Mouse (Mus musculus) cortical plate, adult 2 months (tissue): ENCODE measurements at regions not wholly inside any gene's neighbourhood (a gene's known extent, or its start where the extent isn't known, plus 50 kb on each side); places are given as distances from the start of the nearest gene placed in this dataset.
"Not testable (repeated sequence)": the region's sequence is repeated elsewhere in the genome, so short reads cannot be mapped to it uniquely, and the experiment has no call there.

ENCODE experiments used
- H3K27ac ChIP-seq: fragments of 200-500 bp; 2 replicates; pipeline ENCODE4 v1.5.1; 2012; ENCODE audit warnings: low read length, control low read depth, inconsistent platforms; ENCODE audit not compliant: insufficient read depth
- H3K4me1 ChIP-seq: fragments of 200-500 bp; 2 replicates; pipeline ENCODE4 v1.6.1; 2011; ENCODE audit warnings: low read length; ENCODE audit not compliant: control insufficient read depth, insufficient read depth
- H3K4me3 ChIP-seq: fragments of 200-500 bp; 2 replicates; pipeline ENCODE4 v1.5.1; 2011; ENCODE audit warnings: mild to moderate bottlenecking, low read length, control low read depth; ENCODE audit not compliant: insufficient read depth
- CTCF ChIP-seq: fragments of 200-500 bp; IDR thresholded peaks from 2 replicates; pipeline ENCODE4 v1.5.1; 2011; ENCODE audit warnings: mild to moderate bottlenecking, control low read depth, low read length; ENCODE audit not compliant: insufficient read depth; ENCODE audit errors: extremely low read depth
- POLR2A ChIP-seq: fragments of 200-500 bp; IDR thresholded peaks from 2 replicates; pipeline ENCODE4 v1.6.1; 2011; ENCODE audit warnings: mild to moderate bottlenecking, low read length, control low read depth; ENCODE audit not compliant: insufficient read depth; ENCODE audit errors: extremely low read depth

DNA sequence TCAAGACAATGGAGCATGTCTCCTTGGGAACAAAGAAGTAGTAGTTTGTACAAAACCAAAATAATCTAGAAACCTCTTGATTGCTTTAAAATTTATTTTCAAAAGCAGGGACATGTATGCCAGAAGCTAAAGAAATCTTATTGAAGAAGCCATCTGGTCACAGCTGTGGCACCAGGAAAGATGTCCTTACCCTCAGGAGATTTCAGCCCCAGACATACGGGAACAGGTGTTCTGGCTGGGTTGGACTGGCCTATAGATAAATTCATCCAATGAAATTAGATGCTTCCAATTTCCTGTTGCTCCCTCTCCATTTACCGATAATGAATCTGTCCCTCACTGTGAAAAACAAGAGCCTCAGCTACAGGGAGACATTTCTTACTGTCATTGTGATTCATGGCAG is 366.5 kb downstream of the Epm2a start:
- Histone ChIP-seq H3K27ac (no peak overlapping the region), H3K4me1 (no peaks in the 10 kb centered on the region), H3K4me3 (no peak overlapping the region)
- TF ChIP-seq POLR2A: no peak
- TF ChIP-seq CTCF: no peak

DNA sequence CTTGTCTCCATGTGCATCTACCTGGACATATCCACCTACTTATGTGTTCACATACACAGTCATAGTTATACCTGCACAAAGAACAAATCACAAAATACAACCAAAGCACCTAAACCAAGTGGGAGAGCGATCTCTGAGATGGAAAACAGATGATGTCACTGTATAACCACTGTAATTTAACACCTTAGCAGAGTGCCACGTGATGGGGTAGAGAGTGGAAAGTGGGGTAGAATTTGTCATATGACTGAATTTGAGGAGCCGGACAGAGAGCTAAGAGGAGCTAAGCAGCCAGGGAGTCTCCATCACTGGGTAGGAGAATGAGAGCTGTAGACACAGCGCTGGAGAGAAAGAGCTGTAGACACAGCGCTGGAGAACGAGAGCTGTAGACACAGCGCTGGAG is 381.6 kb downstream of the Epm2a start:
- Histone ChIP-seq H3K4me1 (no peaks in the 10 kb centered on the region), H3K27ac (no peak overlapping the region), H3K4me3 (no peak overlapping the region)
- TF ChIP-seq POLR2A: no peak
- no peak for TF ChIP-seq CTCF

DNA sequence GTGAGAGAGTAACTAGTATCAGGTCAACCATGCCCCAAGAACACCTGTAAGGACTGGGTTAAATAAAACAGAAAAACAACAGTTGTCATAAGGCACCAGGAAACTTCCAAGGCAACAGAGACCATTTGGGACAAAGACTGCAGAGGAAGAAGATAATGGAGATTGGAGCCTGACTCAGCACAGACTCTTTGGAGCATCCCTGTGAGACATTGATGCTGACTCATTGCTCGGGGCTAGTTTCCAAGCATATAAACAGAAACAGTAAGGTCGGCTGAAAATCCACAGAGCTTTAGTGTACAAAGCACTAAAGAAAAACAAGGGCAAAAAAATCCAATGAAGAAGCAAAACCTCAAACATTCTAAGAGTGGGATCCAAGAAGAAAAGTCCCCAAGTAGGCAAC is 386.3 kb downstream of the Epm2a start:
- H3K27ac ChIP-seq: no peak overlapping the region
- TF ChIP-seq POLR2A (no peak), CTCF (no peak)
- no peak overlapping the region for H3K4me3 ChIP-seq
- H3K4me1 ChIP-seq: peaks cover 2% of the 10 kb centered on the region

DNA sequence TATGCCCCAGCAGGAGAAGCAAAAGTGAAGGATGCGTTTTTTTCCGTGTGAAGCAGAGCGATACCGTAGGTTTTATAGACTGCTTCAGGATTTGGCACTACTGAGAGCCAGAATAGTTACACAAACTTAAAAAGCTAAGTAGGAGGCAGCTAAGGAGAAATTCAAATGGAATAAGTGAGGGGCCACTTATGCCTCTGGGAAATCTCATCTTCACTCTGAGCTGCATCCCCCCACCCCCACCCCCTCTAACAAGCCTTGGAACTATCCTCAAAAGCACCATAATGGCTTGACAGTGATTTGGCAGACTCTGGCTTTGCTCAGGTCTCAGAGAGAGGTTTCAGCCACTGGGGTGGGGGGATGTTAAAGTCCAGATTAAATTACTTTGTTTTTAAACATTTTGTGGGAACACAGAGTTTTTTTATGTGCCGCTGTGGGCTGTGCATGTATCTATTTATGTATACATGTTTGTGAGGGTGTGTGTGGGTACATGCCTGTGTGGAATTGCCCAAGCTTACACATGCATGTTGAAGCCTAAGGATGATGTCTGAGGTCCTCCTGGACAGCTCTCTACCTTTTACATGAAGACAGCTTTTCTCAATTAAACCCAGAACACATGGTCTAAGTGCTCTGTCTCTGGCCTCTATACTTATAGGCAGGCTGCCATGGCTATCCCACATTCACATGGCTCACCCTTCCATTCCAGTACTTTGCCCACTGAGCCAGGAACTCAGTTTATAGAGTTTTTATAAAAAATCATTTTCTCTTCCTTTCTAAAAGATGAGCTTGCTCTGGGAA is 396.6 kb downstream of the Epm2a start:
- Histone ChIP-seq H3K4me3 (no peak overlapping the region), H3K4me1 (peaks cover 4% of the 10 kb centered on the region; the same call in 1 of the 2 replicates), H3K27ac (no peak overlapping the region)
- TF ChIP-seq CTCF (no peak), POLR2A (no peak)

DNA sequence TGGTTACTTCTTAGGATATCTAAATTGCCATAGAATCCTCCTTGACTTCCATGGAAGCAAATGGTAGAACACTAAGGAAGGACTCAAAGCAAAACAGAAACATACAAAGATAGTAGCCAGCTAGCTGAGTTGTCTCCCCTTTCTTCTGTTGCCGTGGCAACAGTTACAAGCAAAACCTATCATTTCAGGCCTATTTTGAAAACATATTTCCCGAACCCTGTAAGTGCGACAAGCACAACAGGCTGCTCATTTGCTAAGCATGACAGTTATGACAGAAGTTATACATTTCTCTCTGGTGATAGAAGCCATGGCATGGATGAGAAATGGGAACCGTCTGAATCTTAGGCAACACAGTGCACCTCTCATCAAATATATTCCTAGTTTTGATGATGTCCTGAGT is 402.4 kb downstream of the Epm2a start:
- Histone ChIP-seq H3K27ac (no peak overlapping the region), H3K4me1 (no peaks in the 10 kb centered on the region), H3K4me3 (no peak overlapping the region)
- TF ChIP-seq POLR2A (no peak), CTCF (no peak)

DNA sequence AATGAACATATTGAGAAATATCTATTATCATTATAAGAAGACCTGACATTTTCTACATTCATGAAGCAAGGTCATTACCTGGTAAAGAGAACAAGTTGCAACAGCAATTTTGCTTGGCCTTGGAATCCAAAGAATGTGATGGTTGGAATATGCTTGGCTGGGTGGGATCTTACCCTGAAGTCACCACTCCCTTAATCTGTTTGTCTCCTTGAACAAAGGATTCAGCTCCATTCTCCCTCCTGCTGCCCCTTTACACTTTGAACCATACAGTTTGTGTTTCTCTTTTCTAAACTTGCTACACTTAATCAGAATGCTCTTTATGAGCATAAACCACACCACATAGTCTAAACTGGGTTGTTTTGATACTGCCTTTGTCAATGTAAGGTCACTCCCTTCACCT is 403.8 kb downstream of the Epm2a start:
- H3K27ac ChIP-seq: no peak overlapping the region
- no peak overlapping the region for H3K4me3 ChIP-seq
- TF ChIP-seq POLR2A: no peak
- no peak for TF ChIP-seq CTCF
- no peaks in the 10 kb centered on the region for H3K4me1 ChIP-seq

DNA sequence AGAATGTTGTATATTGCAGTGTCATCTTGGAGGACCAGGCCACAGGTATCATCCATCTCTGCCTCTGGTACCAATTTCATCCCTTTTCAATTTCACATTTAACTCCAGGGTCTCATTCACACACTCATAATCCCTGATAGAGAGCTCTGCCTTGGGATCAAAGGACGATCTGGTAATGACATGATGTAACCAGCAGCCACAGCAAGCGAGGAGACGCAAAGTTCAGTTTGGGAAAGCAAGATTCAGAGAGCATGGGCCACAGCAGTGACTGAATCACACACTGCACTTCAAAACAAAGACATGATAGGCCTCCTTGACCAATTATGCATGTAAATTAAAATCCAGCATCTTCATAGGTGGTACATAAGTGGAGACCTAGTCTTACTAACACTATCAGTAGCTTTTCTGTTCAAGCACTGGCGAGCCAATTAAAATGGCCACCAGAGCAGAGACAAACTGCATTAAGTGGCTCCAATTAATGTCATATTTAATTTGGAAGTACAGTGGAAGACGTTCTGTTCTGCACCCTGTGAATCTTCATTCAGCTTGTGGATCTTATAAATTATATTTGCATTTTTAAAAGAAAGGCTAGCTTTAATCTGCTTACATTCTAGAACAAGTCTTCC is 412.0 kb downstream of the Epm2a start:
- no peak overlapping the region for H3K27ac ChIP-seq
- TF ChIP-seq POLR2A (no peak), CTCF (no peak)
- H3K4me1 ChIP-seq: no peaks in the 10 kb centered on the region
- no peak overlapping the region for H3K4me3 ChIP-seq

DNA sequence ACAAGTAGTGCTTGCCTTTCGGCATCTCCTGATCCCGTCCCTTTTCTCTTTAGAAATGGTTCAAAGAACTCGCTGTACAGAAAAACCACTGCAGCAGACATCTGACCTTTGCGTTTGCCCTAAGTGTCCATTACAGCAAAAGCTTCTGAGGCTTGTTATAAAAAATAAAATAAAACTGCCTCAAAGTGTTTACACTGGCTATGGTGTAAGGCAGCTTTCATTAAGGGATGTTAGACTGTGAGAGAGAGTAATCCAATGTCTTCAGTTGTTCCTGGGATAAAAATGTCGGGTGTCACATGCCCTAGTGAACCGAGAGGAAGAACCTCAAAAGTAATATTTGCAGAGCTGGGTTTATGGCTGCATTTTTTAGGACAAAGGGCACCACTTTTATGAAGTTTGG is 434.7 kb downstream of the Epm2a start:
- TF ChIP-seq POLR2A: no peak
- no peak for TF ChIP-seq CTCF
- Histone ChIP-seq H3K4me3 (no peak overlapping the region), H3K27ac (no peak overlapping the region), H3K4me1 (no peaks in the 10 kb centered on the region)

DNA sequence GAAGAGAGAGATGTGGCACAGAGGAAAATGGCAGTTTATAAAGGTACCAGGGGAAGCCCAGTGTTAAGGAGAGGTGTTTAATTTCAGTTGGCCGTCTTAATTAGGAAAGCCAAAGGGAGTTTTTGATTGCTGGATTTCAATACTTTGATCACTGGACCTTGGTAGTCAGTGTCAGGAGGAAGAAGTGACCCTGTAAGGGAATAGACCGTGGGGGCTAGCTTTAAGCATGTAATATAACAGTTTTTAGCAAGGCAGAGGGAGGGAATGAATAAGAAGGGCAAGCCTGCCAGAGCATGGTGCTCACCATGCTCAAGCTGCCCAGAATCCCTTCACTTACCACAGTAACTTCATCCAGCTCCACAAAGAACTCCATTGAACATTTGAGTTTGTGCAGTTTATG is 437.1 kb downstream of the Epm2a start:
- Histone ChIP-seq H3K27ac (no peak overlapping the region), H3K4me1 (no peaks in the 10 kb centered on the region), H3K4me3 (no peak overlapping the region)
- TF ChIP-seq POLR2A: no peak
- no peak for TF ChIP-seq CTCF

DNA sequence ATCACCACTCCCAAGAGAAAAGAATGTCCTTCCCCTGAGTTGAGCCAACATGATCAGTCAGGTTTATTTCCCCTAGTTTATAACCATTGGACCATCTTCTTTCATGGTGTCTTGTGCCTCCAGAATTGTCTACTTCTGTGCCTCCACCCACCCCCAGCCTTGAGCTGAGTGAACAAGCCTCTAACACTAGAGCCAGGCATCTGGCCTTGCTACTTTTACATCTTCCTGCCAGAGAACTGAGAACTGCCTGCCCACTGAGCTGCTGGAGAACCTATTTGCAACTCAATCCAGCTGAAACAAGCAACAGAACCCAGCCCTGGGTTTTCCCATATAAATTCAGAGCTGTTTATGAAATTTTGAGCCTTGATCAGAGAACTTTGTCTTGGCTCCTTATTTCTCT is 444.0 kb downstream of the Epm2a start:
- H3K4me1 ChIP-seq: no peaks in the 10 kb centered on the region
- TF ChIP-seq CTCF: no peak
- TF ChIP-seq POLR2A: no peak
- H3K27ac ChIP-seq: no peak overlapping the region
- H3K4me3 ChIP-seq: no peak overlapping the region

DNA sequence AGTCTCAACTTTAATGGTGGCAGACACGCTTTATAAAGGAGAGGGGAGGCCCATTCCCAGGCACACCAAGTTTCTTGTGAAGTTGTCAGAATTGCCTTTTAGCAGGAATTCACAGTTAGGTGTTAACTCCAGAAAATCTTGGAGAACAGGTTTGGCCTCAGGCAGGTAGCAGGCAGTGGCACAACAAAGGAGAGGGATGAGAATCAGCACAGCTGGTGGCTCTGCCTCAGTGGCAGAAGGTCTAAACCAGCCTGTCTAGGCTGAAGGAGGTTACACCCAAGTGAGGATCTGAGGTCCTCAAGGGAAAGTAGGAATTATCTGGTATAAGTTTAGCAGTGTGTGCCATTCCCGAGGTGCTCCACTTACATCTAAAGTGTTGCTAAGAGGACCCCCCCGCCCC is 456.3 kb downstream of the Epm2a start:
- H3K4me3 ChIP-seq: no peak overlapping the region
- TF ChIP-seq CTCF: no peak
- no peak for TF ChIP-seq POLR2A
- H3K4me1 ChIP-seq: no peaks in the 10 kb centered on the region
- H3K27ac ChIP-seq: no peak overlapping the region

DNA sequence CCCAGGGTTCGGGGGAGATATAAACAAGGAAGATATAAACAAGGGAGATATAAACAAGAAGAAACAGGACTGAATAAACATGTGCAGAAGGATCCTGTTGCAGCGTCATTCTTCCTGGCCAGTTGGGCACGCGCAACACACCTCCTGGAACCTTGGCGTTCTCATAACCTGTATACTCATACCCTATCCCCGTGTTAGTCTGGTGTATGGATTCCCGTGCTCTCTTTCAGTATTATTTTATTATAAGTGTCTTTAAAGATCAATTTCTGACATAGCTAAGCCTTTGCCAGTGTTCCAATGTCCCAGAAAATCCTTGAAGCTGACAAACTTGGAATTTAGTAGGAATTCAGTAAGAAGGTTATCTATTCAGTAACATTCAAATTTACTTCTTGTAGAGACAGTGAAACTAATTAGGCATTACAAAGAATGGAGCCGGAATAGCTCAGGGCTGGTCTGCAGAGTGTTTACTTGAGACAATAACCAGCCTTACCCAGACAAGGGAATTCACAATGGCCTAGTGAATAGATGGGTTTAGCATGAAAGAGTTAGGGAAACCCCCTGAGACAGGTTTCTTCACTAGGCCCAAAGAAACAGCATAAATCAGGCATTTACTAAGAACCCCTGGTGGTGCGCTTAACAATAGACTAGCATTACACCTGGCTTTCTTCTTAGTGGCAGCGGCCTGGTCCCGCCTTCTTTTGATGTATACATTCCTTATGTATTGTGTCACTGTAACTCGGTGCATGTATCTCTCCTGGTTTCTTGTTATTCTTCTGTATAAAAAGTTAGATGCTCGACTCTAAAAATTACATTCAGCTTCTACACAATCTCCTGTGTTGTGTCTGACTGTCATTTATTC is 458.4 kb downstream of the Epm2a start:
- not testable (repeated sequence) for H3K27ac ChIP-seq

More for the DNA sequence above, 458.4 kb downstream of the Epm2a start:
- not testable (repeated sequence) for H3K4me3 ChIP-seq, H3K4me1 ChIP-seq
